Mouse (Mus musculus) limb, embryonic 12.5 days (tissue): ENCODE results near the gene Glis1. TPM values are rescaled to one million over a fixed set of nuclear protein-coding genes. Genes with fewer than 3 reads are reported as not detected.

Source experiments
- ATAC-seq: fragments of 200-750 bp; cut with Nextera tagmentation; 2 replicates; pipeline ENCODE4 v1.8.0; 2017; ENCODE audit warnings: low read depth, moderate TSS enrichment; ENCODE audit not compliant: insufficient number of reproducible peaks, insufficient read depth, low FRiP score, low TSS enrichment
- H3K27ac ChIP-seq: fragments of 300-500 bp; sonication (generic); 2 replicates; pipeline ENCODE4 v1.5.1; 2016; ENCODE audit warnings: mild to moderate bottlenecking, moderate library complexity
- H3K27me3 ChIP-seq: fragments of 300-500 bp; sonication (generic); 2 replicates; pipeline ENCODE4 v1.6.1; 2016; ENCODE audit warnings: mild to moderate bottlenecking, moderate library complexity
- H3K36me3 ChIP-seq: fragments of 300-500 bp; sonication (generic); 2 replicates; pipeline ENCODE4 v1.6.1; 2016; ENCODE audit warnings: mild to moderate bottlenecking, moderate library complexity
- H3K4me1 ChIP-seq: fragments of 300-500 bp; sonication (generic); replicated peaks from 2 replicates; pipeline ENCODE4 v1.6.1; 2016
- H3K4me2 ChIP-seq: fragments of 300-500 bp; sonication (generic); 2 replicates; pipeline ENCODE4 v1.6.1; 2016; ENCODE audit warnings: mild to moderate bottlenecking, moderate library complexity
- H3K4me3 ChIP-seq: fragments of 300-500 bp; sonication (generic); replicated peaks from 2 replicates; pipeline ENCODE4 v1.5.1; 2016; ENCODE audit warnings: mild to moderate bottlenecking
- H3K9ac ChIP-seq: fragments of 300-500 bp; sonication (generic); replicated peaks from 2 replicates; pipeline ENCODE4 v1.6.1; 2016; ENCODE audit warnings: mild to moderate bottlenecking, moderate library complexity
- H3K9me3 ChIP-seq: fragments of 300-500 bp; sonication (generic); 2 replicates; pipeline ENCODE4 v1.6.1; 2016; ENCODE audit warnings: mild to moderate bottlenecking, moderate library complexity
- WGBS: fragments of 180-500 bp; shearing (Covaris S2); methylation state at CpG from one replicate; pipeline ENCODE4 v1.1.7; 2016; 5-methylcytosine and 5-hydroxymethylcytosine counted together
- polyA plus RNA-seq: library from polyadenylated mRNA; unstranded; fragments of >200 nt; fragmentation: Nextera tagmentation; extraction: Ambion mirVana; gene quantifications from 2 replicates; pipeline ENCODE4 v1.2.1, GENCODE M21; 2016

Glis1 gene
- polyA plus RNA-seq, 1 experiment from 2014 or later, result 12.0 TPM

DNA sequence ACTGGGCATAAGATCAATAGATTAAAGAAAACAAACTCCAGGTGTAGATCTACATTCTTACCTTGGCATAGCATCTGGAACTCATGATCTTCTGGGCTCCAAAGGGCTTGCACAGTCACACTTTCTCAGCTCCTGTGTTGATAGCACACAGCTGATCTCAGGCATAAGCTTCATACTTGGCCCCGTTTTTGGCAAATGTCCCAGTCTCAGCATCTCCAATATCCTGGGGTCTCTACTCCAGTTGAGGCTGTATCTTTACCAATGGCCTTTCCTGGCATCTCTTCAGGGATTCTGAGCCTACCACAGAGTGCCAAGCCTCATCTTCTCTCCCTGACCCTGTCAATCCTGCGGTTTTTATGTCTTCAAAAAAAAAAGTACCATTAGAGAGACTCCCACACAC, 48.1 kb downstream of the Glis1 start:
- Histone ChIP-seq H3K27ac (no peak overlapping the region), H3K4me1 (peaks cover 24% of the 10 kb centered on the region), H3K36me3 (no peaks in the 10 kb centered on the region), H3K4me3 (no peak overlapping the region), H3K9ac (no peak overlapping the region), H3K27me3 (peaks cover 16% of the 10 kb centered on the region), H3K4me2 (no peak overlapping the region), H3K9me3 (peaks cover 5% of the 10 kb centered on the region; the same call in 1 of the 2 replicates)
- WGBS, result 85% methylated on average over 2 of the region's 2 CpGs
- ATAC-seq, result no peak

DNA sequence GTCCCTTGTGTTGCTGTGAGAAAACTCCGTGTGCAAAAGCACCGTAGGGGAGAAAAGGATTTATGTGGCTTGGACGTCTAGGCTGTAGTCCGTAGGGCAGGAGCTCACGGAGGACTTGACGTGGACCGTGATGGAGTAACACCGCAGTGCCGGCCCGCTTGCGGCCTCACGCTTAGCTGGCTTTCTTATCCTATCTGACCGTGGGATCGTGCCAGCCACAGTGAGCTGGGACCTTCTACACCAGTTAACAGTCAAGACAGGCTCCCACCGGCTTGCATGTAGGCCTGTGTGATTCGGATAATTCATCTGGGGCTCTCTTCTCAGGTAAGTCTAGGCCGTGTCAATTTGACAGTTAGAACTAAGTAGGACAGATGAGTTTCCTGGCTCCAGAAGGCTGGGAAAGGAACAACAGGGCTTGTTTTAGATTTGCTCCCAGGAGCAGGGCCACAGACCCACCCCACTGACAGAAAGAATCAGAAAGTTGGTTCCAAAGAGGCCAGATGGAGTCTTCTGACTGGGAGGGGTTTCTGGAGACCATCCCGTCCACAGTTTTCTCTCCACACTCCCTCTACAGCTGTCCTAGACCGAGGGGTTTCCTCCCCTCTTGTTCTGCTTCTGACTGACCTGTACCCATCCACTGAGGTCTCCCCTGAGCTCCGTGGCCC, 49.3 kb downstream of the Glis1 start:
- H3K4me2 ChIP-seq, result no peak overlapping the region
- peaks cover 14% of the 10 kb centered on the region for H3K27me3 ChIP-seq
- H3K9ac ChIP-seq, result no peak overlapping the region
- H3K36me3 ChIP-seq, result no peaks in the 10 kb centered on the region
- peaks cover 5% of the 10 kb centered on the region; the same call in 1 of the 2 replicates for H3K9me3 ChIP-seq
- no peak for ATAC-seq
- H3K4me1 ChIP-seq, result peaks cover 19% of the 10 kb centered on the region
- no peak overlapping the region for H3K4me3 ChIP-seq
- no peak overlapping the region for H3K27ac ChIP-seq
- WGBS, result 92% methylated on average over 20 of the region's 20 CpGs

DNA sequence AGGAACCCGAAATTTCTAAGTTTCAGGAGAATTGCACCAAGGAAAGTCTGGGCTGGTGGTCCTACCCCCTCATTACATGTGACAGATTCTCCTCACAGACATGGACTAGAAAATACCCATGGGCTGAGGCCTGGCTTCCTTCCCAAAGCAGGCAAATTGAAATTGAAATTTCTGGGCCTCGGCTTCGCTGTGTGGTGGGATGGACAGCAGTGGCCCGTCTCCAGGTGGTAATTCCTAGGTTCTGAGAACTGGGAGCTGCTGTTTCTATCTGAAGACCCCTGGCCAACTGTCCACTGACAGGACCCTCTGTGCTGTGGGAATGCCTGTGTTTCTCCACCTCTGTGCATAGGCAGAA, 49.8 kb downstream of the Glis1 start:
- H3K27ac ChIP-seq, result no peak overlapping the region
- H3K4me1 ChIP-seq, result peaks cover 14% of the 10 kb centered on the region; the same call in 1 of the 2 replicates
- ATAC-seq, result no peak
- H3K4me2 ChIP-seq, result no peak overlapping the region
- WGBS, result 90% methylated on average over 4 of the region's 4 CpGs
- H3K9me3 ChIP-seq, result peaks cover 5% of the 10 kb centered on the region; the same call in 1 of the 2 replicates
- H3K9ac ChIP-seq, result no peak overlapping the region
- no peak overlapping the region for H3K4me3 ChIP-seq
- H3K36me3 ChIP-seq, result no peaks in the 10 kb centered on the region
- peaks cover 16% of the 10 kb centered on the region for H3K27me3 ChIP-seq

DNA sequence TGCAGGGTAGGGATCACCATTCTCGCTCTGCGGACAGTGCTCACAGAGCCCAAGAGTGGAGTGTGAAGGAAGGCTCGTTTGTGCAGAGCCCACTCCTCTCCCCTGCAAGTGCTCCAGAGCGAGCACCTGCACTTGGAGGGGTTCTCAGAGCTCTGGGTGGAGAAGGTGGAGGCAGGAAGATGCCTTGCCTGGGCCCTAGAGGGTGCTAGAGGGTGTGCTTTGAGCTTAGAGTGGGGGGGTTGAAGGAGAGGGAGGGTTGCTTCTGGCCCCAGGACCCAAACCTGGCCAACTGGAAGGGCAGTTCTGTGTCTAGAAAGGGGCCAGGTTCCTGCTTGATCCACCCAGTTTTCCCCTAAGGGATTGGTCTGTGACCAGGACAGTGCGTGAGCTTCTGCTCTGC, 51.5 kb downstream of the Glis1 start:
- H3K27me3 ChIP-seq, result peaks cover 23% of the 10 kb centered on the region
- H3K9ac ChIP-seq, result no peak overlapping the region
- H3K9me3 ChIP-seq, result peaks cover 5% of the 10 kb centered on the region; the same call in 1 of the 2 replicates
- whole genome bisulfite sequencing, result 69% methylated on average over 5 of the region's 5 CpGs
- H3K4me1 ChIP-seq, result peaks cover 18% of the 10 kb centered on the region
- H3K4me2 ChIP-seq, result no peak overlapping the region
- no peaks in the 10 kb centered on the region for H3K36me3 ChIP-seq
- H3K27ac ChIP-seq, result no peak overlapping the region
- no peak overlapping the region for H3K4me3 ChIP-seq
- ATAC-seq, result no peak

DNA sequence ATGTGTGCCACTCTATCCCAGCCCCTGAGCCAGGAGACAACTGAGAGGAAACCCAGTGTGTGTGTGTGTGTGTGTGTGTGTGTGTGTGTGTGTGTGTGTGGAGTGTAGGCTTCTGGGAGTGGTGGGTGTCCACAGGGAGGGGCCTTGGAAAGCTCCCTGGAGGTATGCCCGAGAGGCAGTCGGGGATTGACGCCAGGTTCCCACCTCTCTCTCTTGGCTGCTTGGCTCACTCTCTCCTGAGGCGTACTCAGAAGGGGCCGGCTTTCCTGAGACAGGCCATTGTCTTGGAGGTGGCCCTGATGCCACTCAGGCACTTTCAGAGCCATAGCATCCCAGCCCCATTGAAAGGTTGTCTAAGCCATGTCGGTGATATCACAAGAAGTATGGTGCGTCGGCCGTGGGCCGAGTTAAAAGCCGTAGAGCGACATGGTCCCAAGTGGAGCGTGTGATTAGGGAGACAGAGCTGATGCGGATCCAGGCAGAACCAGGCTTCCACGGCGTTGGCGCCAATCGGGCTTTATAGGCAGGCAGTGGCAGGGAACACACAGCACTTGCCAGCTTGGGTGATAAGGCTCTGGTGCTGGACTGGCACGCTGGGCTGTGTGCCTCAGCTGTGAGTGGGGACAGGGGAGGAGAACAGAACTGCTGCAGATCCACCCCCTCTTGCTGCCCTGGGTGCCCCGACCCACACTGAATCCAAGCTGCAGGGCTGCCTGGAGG, 54.9 kb downstream of the Glis1 start:
- H3K27me3 ChIP-seq, result peaks cover 34% of the 10 kb centered on the region
- 88% methylated on average over 20 of the region's 20 CpGs for WGBS
- H3K27ac ChIP-seq, result no peak overlapping the region
- no peak overlapping the region for H3K4me2 ChIP-seq
- ATAC-seq, result no peak
- peaks cover 21% of the 10 kb centered on the region for H3K4me1 ChIP-seq
- no peak overlapping the region for H3K9ac ChIP-seq
- H3K36me3 ChIP-seq, result no peaks in the 10 kb centered on the region
- no peaks in the 10 kb centered on the region for H3K9me3 ChIP-seq
- no peak overlapping the region for H3K4me3 ChIP-seq

DNA sequence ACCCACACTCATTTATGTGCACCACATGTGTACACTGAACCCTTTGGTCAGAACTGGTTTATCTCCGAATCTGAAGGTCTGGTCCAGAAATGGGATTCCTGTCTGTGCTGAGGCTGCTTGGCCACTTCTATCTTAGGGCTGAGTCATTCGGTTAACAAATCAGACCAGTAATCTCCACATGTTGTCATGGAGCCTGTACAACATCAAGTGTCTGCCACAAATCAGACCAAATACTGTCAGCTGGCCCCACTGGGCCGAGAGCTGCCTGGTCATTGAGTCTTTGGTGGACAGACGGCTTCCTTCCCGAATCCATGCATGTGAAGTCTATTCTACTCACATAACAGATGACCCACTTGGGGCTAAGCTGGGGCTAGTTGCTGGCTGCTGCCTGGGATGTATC, 58.6 kb downstream of the Glis1 start:
- no peak overlapping the region for H3K4me3 ChIP-seq
- no peak overlapping the region for H3K27ac ChIP-seq
- no peak overlapping the region for H3K4me2 ChIP-seq
- H3K9ac ChIP-seq, result no peak overlapping the region
- H3K36me3 ChIP-seq, result no peaks in the 10 kb centered on the region
- 60% methylated on average over 5 of the region's 5 CpGs for WGBS
- H3K4me1 ChIP-seq, result peaks cover 25% of the 10 kb centered on the region
- H3K27me3 ChIP-seq, result peaks cover 48% of the 10 kb centered on the region
- ATAC-seq, result no peak
- no peaks in the 10 kb centered on the region for H3K9me3 ChIP-seq

DNA sequence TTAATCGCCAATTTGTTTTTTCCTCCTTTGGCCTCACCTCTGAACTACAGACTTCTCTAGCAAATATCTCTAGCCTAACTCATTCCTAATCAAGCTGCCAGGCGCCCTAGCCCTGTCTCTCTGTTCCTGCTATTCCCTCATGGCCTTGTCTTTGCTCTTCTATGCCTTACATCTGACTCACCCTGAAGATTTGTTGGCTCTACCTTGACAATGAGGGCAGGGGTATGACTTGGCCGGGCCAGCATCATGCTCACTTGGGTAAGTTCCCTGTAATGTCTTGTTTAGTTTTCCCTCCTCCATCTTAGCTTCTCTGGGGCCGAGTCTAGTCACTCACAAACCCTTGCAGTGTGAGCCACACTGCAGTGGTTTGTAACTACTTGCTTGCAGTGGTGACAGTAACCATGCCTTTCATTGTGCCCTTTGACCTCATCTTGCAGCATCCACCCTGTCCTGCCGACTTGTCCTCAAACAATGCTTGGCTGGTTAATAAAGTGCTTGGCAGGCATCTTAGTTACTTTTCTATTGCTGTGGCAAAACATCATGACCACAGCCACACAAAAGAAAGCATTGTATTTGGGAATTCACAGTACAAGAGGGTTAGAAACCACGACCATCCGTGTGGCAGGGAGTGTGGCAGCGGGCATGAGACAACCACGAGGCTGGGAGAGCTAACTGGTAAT, 61.5 kb downstream of the Glis1 start:
- Histone ChIP-seq H3K4me1 (peaks cover 19% of the 10 kb centered on the region), H3K27ac (no peak overlapping the region)

DNA sequence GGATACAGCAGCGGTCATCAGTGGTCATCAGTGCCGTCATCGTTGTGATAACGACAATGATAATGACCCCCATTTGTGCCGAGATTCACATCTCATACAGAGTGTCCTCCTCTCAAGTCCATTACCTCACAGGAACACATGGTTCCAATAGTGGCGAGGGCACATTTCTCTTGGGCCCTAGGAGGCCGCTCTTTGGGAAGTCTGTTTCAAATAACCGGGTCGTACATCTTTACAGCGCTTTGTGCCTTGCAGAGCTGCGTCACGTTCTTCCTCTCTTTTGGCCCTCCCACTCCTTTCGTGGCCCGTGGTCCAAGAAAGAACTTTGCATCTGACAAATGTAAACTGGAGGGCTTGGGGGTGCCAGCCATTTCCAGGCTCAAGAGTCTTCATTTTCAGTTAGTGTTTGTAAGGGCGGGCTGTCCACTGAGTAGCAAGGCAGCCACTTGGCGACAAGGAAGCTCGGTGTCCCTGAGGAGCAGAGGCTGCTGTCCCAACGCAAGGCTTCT, 63.1 kb downstream of the Glis1 start:
- no peaks in the 10 kb centered on the region for H3K36me3 ChIP-seq
- H3K4me1 ChIP-seq, result peaks cover 33% of the 10 kb centered on the region
- H3K9me3 ChIP-seq, result no peaks in the 10 kb centered on the region
- H3K9ac ChIP-seq, result no peak overlapping the region
- WGBS, result 36% methylated on average over 18 of the region's 18 CpGs
- H3K27me3 ChIP-seq, result peaks cover 34% of the 10 kb centered on the region
- H3K4me2 ChIP-seq, result no peak overlapping the region; the same call in 1 of the 2 replicates
- no peak overlapping the region for H3K27ac ChIP-seq
- ATAC-seq, result no peak
- H3K4me3 ChIP-seq, result no peak overlapping the region

More for the DNA sequence above, 61.5 kb downstream of the Glis1 start:
- no peaks in the 10 kb centered on the region for H3K36me3 ChIP-seq
- H3K4me2 ChIP-seq, result no peak overlapping the region
- ATAC-seq, result no peak
- H3K4me3 ChIP-seq, result no peak overlapping the region
- WGBS, result 78% methylated on average over 9 of the region's 9 CpGs
- H3K9me3 ChIP-seq, result no peaks in the 10 kb centered on the region
- H3K9ac ChIP-seq, result no peak overlapping the region
- peaks cover 40% of the 10 kb centered on the region for H3K27me3 ChIP-seq

DNA sequence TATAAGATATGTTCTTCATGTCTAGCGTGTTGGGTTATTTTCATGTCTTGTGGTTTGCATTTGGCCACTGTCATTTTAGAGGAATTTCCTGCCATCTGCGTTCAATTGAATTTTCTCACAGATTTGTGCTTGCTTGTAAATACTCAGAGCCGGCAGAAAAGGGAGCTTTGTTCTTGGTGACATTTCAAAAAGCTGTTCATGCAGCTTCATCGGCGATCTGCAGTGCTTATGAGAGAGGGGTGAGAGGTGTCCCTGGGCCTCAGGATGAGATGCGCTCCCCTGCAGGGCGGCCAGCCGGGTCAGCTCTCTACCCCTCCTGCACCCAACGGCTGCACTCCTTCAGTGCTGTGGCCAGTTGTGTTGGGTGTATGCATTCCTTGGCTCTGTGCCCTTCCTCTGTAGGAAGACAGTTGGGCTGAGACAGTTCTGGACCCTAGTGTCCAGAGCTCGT, 68.2 kb downstream of the Glis1 start:
- 33% methylated on average over 10 of the region's 10 CpGs for WGBS
- Histone ChIP-seq H3K4me1 (peaks cover 29% of the 10 kb centered on the region), H3K27me3 (peaks cover 10% of the 10 kb centered on the region), H3K36me3 (no peaks in the 10 kb centered on the region), H3K9me3 (no peaks in the 10 kb centered on the region), H3K4me2 (peak overlapping the region; percentile 29; the same call in 1 of the 2 replicates), H3K27ac (peak overlapping the region; percentile 54), H3K4me3 (no peak overlapping the region), H3K9ac (no peak overlapping the region)
- ATAC-seq, result no peak

DNA sequence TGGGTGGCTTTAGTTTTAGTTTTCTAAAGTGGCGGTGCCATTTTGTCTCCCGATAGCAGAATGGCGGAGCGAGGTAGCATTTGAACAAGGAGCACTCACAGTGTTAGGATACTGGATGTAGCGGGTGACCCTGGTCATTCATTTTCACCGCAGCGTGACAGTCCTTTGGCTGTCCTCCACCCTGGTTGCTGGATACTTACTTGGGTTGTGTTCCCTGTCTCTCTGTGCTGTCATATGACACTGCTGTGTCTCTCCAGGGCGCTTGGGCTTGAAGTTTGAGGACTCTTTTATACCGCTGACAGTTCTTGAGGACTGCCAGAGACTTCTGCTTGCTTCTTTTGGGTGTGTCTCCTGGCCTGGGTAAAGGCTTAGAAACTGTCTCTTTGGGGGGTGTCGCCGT, 80.6 kb downstream of the Glis1 start:
- ATAC-seq, result no peak
- Histone ChIP-seq H3K9ac (no peak overlapping the region), H3K27me3 (no peaks in the 10 kb centered on the region), H3K36me3 (no peaks in the 10 kb centered on the region), H3K27ac (no peak overlapping the region), H3K4me2 (no peak overlapping the region), H3K4me3 (no peak overlapping the region), H3K9me3 (no peaks in the 10 kb centered on the region), H3K4me1 (peaks cover 28% of the 10 kb centered on the region)
- WGBS, result 95% methylated on average over 11 of the region's 11 CpGs

DNA sequence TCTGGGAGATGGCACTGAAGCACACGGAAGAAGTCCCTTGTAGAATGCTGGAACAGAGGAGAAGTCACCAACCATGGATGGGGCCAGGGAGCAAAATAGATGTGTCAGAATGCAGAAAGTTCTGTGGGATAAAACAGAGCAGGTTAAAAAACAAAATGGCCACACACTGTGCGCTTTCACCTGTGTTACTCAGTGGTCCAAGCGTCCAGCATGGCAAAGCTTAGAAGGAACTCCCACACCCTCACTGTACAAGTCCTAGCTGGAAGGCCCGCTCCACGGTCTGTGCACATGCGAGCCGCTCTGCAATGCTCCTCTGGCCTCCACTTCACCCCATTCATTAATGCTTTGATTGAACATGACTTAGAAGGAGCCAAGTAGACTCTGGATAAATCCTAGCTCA, 81.2 kb downstream of the Glis1 start:
- Histone ChIP-seq H3K4me2 (no peak overlapping the region), H3K9ac (no peak overlapping the region), H3K4me1 (peaks cover 33% of the 10 kb centered on the region), H3K4me3 (no peak overlapping the region), H3K36me3 (no peaks in the 10 kb centered on the region), H3K9me3 (no peaks in the 10 kb centered on the region), H3K27me3 (no peaks in the 10 kb centered on the region), H3K27ac (no peak overlapping the region)
- 94% methylated on average over 7 of the region's 7 CpGs for WGBS
- ATAC-seq, result no peak
